Mouse (Mus musculus) intestine, embryonic 15.5 days (tissue): ENCODE measurements around the gene Olfr311. TPM values are rescaled to one million over a fixed set of nuclear protein-coding genes. Genes with fewer than 3 reads are reported as not detected.
"Not testable (repeated sequence)": the region's sequence is repeated elsewhere in the genome, so short reads cannot be mapped to it uniquely, and the experiment has no call there.

Experiments
- ATAC-seq: fragments of 200-750 bp; cut with Nextera tagmentation; 2 replicates; pipeline ENCODE4 v1.8.0; 2017; ENCODE audit warnings: moderate TSS enrichment, moderate library complexity
- H3K27ac ChIP-seq: fragments of 300-500 bp; sonication (generic); 2 replicates; pipeline ENCODE4 v1.5.1; 2015; ENCODE audit warnings: mild to moderate bottlenecking, inconsistent platforms
- H3K27me3 ChIP-seq: fragments of 300-500 bp; sonication (generic); replicated peaks from 2 replicates; pipeline ENCODE4 v1.6.1; 2015; ENCODE audit warnings: inconsistent platforms
- H3K36me3 ChIP-seq: fragments of 300-500 bp; sonication (generic); 2 replicates; pipeline ENCODE4 v1.6.1; 2015; ENCODE audit warnings: inconsistent platforms
- H3K4me1 ChIP-seq: fragments of 300-500 bp; sonication (generic); replicated peaks from 2 replicates; pipeline ENCODE4 v1.6.1; 2015; ENCODE audit warnings: inconsistent platforms
- H3K4me2 ChIP-seq: fragments of 300-500 bp; sonication (generic); replicated peaks from 2 replicates; pipeline ENCODE4 v1.6.1; 2015; ENCODE audit warnings: mild to moderate bottlenecking, inconsistent platforms
- H3K4me3 ChIP-seq: fragments of 300-500 bp; sonication (generic); replicated peaks from 2 replicates; pipeline ENCODE4 v1.5.1; 2015; ENCODE audit warnings: inconsistent platforms
- H3K9ac ChIP-seq: fragments of 300-500 bp; sonication (generic); 2 replicates; pipeline ENCODE4 v1.6.1; 2015; ENCODE audit warnings: inconsistent platforms
- H3K9me3 ChIP-seq: fragments of 300-500 bp; sonication (generic); 2 replicates; pipeline ENCODE4 v1.6.1; 2016; ENCODE audit warnings: inconsistent platforms
- WGBS: fragments of 180-500 bp; shearing (Covaris S2); methylation state at CpG from one replicate; pipeline ENCODE4 v1.1.7; 2015; 5-methylcytosine and 5-hydroxymethylcytosine counted together
- polyA plus RNA-seq: library from polyadenylated mRNA; unstranded; fragments of >200 nt; fragmentation: Nextera tagmentation; extraction: Ambion mirVana; gene quantifications from 2 replicates; pipeline ENCODE4 v1.2.1, GENCODE M21; 2015

Olfr311 gene
- polyA plus RNA-seq, 1 experiment from 2014 or later: not detected

DNA sequence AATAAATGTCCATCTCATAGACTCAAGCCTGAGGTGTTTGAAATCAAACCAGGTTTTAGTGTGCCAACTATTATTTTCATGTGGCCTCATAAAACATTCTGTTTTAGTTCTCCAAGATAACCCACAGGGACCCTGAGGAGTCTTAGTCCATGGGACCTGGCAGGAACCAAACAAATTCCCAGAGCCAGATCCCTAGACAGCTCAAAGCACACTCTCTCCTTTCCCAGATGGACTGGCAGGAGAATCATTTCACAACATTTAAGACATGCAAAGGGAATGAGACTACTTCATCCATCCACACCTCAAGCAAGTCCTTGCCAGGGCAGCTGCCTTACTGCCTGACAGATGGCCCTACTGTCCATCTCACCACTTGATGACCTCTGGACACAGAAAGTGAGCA, 10.1 kb upstream of the Olfr311 start, which contains the start of gene Olfr312:
Olfr312 (plus strand) TSS at position 301 of the 400 bp plus-strand sequence.
- not testable (repeated sequence) for H3K9ac ChIP-seq, H3K4me3 ChIP-seq, H3K9me3 ChIP-seq, H3K27me3 ChIP-seq, H3K4me1 ChIP-seq, H3K36me3 ChIP-seq, ATAC-seq, H3K4me2 ChIP-seq, H3K27ac ChIP-seq

DNA sequence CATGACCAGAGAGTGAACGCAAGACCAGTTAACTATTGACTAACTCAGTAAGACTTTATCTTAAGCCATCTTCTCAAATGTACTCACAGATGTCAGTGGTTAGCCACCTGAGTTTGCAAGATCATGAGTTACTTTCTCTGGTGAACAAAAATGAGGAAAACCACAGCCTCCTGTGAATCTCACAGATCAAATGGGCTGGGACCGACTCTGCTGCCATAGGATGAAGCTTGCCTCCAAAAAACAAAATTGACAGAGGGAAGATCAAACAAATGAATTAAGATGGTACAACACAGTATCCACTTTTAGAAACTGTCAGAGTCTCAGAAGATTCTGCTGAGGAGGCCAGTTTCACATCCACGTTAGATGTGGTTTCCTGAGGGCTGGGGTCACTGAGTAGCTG, 9.3 kb upstream of the Olfr311 start:
- 84% methylated on average over 3 of the region's 3 CpGs for WGBS
- H3K9me3 ChIP-seq: no peaks in the 10 kb centered on the region
- no peak overlapping the region for H3K27ac ChIP-seq
- H3K27me3 ChIP-seq: no peaks in the 10 kb centered on the region
- no peak overlapping the region for H3K4me3 ChIP-seq
- H3K9ac ChIP-seq: no peak overlapping the region
- no peaks in the 10 kb centered on the region for H3K36me3 ChIP-seq
- H3K4me2 ChIP-seq: no peak overlapping the region
- no peaks in the 10 kb centered on the region for H3K4me1 ChIP-seq
- ATAC-seq: no peak

DNA sequence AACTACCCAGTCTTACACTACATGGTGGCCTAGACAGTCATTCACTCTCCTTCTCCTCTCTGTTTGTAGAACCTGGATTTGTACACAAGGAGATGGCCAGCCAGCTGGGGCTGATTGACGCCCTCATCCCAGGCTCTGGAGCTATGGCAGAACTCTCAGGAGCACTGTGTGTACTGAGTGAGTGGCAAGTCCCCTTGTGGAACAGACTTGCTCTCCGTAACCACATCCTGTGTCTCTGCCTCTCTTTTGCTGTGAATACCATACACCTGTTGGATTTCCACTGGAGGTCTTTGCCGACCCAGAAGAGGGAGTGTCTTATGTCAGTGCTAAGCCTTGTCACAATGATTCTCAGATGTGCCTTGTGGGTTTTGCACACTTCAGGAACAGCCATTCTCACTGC, 6.5 kb upstream of the Olfr311 start:
- H3K36me3 ChIP-seq, H3K27ac ChIP-seq, H3K9me3 ChIP-seq, H3K4me2 ChIP-seq, H3K4me1 ChIP-seq, H3K4me3 ChIP-seq, ATAC-seq, H3K27me3 ChIP-seq, H3K9ac ChIP-seq: not testable (repeated sequence)
- WGBS: 74% methylated on average over 3 of the region's 3 CpGs

DNA sequence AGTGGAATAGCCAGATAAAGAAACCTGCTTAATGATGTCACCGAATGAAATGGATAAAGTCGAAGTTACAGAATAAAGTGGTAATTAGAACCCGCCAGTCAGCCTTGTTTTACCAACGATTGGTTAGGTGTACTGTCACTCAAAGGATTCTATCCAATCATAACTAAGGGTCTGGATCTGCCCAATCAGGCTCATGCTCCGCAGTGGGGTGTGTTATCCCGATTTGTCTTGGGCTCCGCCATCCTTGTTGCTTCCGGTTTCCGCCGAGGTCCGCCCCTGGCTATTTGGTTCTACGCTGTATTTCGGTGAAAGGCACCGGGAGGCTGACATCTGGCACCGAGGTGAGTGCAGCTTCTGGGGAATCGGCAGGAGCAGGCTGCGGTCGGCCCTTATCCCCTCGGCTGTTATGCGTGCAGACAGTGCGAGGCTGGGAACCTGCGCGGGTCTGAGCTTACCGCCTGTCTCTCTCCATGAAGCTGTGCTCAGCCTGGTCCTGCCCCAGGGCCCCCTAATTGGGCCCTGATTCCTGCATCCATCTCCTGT, 7.9 kb downstream of the Olfr311 start, which contains the start of gene Gm12258:
Gm12258 (plus strand) TSS at position 240 of the 543 bp plus-strand sequence.
- Histone ChIP-seq H3K9ac (peak within 1 kb of the TSS; percentile 88), H3K9me3 (no peaks in the 10 kb centered on the region), H3K4me2 (peak within 1 kb of the TSS; percentile 81), H3K4me1 (peaks cover 4% of the 10 kb centered on the region), H3K27ac (peak within 1 kb of the TSS; percentile 23; the same call in 1 of the 2 replicates), H3K36me3 (0 out of 2 replicates have a peak, but pooled peaks cover 12% of the 10 kb centered on the region), H3K4me3 (peak within 1 kb of the TSS; percentile 85), H3K27me3 (no peaks in the 10 kb centered on the region)
- under 1% methylated on average over 24 of the region's 24 CpGs for WGBS
- peak; percentile 100 for ATAC-seq

DNA sequence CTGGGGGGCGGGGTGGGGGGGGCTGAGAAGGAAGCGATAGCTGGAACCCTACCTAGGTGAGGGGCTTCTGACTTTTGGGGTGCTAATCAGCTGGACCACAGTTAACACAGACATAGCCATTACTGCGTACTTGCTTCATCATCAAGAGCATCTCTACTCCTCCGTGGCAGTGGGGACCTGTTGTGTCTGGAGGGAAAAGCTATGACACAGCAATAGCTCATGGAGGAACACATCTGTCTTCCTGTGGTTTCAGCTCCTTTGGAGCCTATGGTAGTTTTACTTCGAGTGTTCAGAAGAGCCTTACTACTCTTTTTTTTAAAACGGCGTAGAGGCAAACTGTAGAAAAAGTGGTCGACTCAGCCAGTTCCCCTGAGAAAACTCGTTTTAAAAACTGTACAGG, 8.6 kb downstream of the Olfr311 start:
- Histone ChIP-seq H3K4me2 (peak overlapping the region; percentile 81), H3K27ac (no peak overlapping the region), H3K4me3 (peak overlapping the region; percentile 85), H3K9ac (peak overlapping the region; percentile 88), H3K36me3 (0 out of 2 replicates have a peak, but pooled peaks cover 12% of the 10 kb centered on the region), H3K4me1 (peaks cover 4% of the 10 kb centered on the region), H3K9me3 (no peaks in the 10 kb centered on the region), H3K27me3 (no peaks in the 10 kb centered on the region)
- 41% methylated on average over 9 of the region's 9 CpGs for WGBS
- ATAC-seq: 0 out of 2 replicates have a peak, but pooled peaks have one; percentile 10

DNA sequence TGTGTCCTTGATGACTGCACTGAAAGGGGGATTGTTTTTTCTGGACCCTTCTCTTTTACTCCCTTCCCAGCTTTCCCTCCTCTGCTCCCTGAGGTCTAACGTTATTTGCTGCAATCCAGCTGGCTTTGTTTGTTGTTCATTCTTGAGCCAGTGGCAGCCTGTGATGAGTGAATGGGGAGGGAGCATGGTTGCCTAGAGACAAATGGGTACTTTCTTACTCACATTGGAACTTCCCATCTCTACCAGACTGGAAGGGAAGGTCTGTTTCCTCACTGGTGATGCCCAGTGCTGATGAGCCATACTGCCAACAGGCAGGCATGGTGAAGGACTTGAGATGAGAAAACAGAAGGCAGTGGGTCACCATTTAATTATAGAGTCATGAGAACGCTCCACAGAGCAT, 10.7 kb downstream of the Olfr311 start:
- H3K27me3 ChIP-seq: no peaks in the 10 kb centered on the region
- H3K4me1 ChIP-seq: peaks cover 4% of the 10 kb centered on the region
- no peak overlapping the region for H3K4me2 ChIP-seq
- no peak overlapping the region for H3K9ac ChIP-seq
- H3K36me3 ChIP-seq: 0 out of 2 replicates have a peak, but pooled peaks cover 12% of the 10 kb centered on the region
- 63% methylated on average over 2 of the region's 2 CpGs for WGBS
- H3K9me3 ChIP-seq: no peaks in the 10 kb centered on the region
- no peak overlapping the region for H3K27ac ChIP-seq
- no peak overlapping the region for H3K4me3 ChIP-seq
- no peak for ATAC-seq

DNA sequence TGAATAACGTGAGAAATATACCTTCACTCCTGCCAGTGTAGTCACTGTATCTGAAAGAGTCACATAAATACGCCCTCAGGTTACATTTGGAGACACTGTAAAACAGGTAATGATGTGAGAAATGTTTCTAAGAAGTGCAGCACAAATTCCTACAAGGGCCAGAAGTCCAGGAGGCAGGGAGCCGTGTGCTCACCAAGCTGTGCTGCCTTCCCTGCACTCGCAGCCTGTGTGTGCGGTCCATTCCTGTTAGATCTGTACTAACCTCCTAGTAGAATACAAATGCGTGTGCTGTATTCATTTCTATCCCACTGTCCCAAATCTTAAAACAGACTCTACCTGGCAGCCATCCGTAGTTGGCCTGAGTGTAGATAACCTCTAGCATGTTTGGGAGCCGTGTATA, 21.7 kb downstream of the Olfr311 start:
- 96% methylated on average over 8 of the region's 8 CpGs for WGBS
- Histone ChIP-seq H3K4me3 (no peak overlapping the region), H3K36me3 (peaks cover 45% of the 10 kb centered on the region)

DNA sequence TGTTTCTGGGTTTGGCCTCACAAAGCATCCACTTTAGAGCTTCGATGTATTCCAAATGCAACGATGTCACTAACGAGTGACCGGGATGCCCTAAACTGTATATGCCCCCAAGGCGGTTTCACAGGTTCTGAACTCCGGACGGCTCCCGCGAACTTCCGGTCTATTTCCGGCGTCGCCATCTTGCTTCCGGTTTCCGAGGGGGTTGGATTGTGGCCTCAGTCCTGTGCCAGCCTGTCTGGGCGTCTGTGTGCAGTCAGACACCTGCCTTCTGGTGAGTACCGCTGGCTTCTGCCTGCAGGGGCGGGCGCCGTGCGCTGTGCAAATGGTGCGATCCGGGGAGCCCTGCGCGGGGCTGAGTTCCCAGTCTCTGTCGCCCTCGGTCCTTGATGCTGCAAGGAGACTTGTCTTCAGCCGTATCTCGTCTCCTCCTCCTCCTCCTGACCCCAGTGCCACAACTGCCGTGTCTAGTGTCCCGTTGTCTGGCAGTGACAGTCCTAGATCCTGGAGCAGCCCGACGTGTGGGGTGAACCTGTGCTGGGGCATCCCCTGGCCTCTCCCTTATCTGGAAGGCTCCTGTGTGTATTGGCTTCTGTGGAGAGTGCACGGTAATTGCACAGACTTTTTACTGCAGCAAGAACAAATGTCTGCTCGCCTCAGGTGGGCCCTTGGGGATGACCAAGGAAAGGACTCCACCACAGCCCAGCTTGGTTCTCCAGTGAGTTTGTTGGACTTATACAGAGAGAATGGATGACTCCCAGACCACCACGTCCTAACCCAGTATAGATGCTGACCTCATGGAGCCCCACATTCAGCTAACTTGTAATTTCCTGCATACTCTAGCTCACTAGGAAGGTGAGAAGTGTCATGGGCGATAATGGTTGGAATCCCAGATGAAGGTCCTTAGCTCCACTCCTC, 28.2 kb downstream of the Olfr311 start, which contains the start of gene 2810021J22Rik:
2810021J22Rik (plus strand) TSS at position 178 of the 915 bp plus-strand sequence.
- H3K4me1 ChIP-seq: peaks cover 11% of the 10 kb centered on the region; the same call in 1 of the 2 replicates
- H3K9ac ChIP-seq: peak within 1 kb of the TSS; percentile 74
- peak within 1 kb of the TSS; percentile 80 for H3K4me3 ChIP-seq
- H3K4me2 ChIP-seq: peak within 1 kb of the TSS; percentile 74
- H3K36me3 ChIP-seq: no peaks in the 10 kb centered on the region
- no peaks in the 10 kb centered on the region for H3K9me3 ChIP-seq
- peak; percentile 95 for ATAC-seq
- peak within 1 kb of the TSS; percentile 90 for H3K27ac ChIP-seq
- 3% methylated on average over 37 of the region's 37 CpGs for WGBS
- no peaks in the 10 kb centered on the region for H3K27me3 ChIP-seq

More for the DNA sequence above, 21.7 kb downstream of the Olfr311 start:
- Histone ChIP-seq H3K4me1 (no peaks in the 10 kb centered on the region), H3K27ac (no peak overlapping the region), H3K9ac (no peak overlapping the region), H3K27me3 (no peaks in the 10 kb centered on the region), H3K9me3 (no peaks in the 10 kb centered on the region; the same call in 1 of the 2 replicates), H3K4me2 (no peak overlapping the region)
- no peak for ATAC-seq

GRCm38 (mm10) chr11:58867954-58868330, 28.9 kb downstream of the Olfr311 start:
- Histone ChIP-seq H3K9me3 (no peaks in the 10 kb centered on the region), H3K27ac (no peak overlapping the region), H3K4me3 (peak overlapping the region; percentile 80), H3K4me1 (peaks cover 11% of the 10 kb centered on the region; the same call in 1 of the 2 replicates), H3K4me2 (peak overlapping the region; percentile 74), H3K9ac (peak overlapping the region; percentile 74), H3K36me3 (no peaks in the 10 kb centered on the region), H3K27me3 (no peaks in the 10 kb centered on the region)
- 75% methylated on average over 6 of the region's 6 CpGs for WGBS
- ATAC-seq: 0 out of 2 replicates have a peak, but pooled peaks have one; percentile 11

DNA sequence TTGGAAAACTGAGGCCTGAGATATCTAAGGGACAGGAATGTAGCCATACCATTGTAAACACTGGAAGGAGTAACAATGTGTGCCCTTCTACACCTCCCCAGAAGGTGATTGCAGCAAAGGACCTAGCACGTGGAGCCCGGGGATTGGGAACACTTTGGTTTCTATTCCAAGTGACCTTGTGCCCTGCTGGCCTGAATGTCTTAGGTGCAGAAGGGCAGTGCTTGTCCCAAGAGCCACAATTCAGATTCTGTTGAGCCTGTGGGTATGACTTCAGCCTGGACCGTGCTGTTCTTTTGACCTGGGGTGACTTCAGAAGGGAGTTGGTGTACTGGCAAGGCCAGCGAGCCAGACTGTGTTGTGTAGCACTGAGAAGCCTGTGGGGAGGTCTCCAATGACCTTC, 31.9 kb downstream of the Olfr311 start:
- Histone ChIP-seq H3K4me1 (peaks cover 11% of the 10 kb centered on the region; the same call in 1 of the 2 replicates), H3K4me3 (no peak overlapping the region), H3K9me3 (no peaks in the 10 kb centered on the region), H3K4me2 (no peak overlapping the region), H3K27ac (no peak overlapping the region), H3K9ac (no peak overlapping the region), H3K27me3 (no peaks in the 10 kb centered on the region), H3K36me3 (no peaks in the 10 kb centered on the region)
- ATAC-seq: no peak
- 82% methylated on average over 4 of the region's 4 CpGs for WGBS

GRCm38 (mm10) chr11:58883756-58884155, 44.7 kb downstream of the Olfr311 start:
- WGBS: 87% methylated on average over 8 of the region's 8 CpGs
- Histone ChIP-seq H3K4me3 (no peak overlapping the region), H3K9me3 (no peaks in the 10 kb centered on the region), H3K4me2 (no peak overlapping the region), H3K4me1 (no peaks in the 10 kb centered on the region), H3K9ac (no peak overlapping the region), H3K27ac (no peak overlapping the region), H3K27me3 (no peaks in the 10 kb centered on the region), H3K36me3 (peaks cover 17% of the 10 kb centered on the region)
- ATAC-seq: no peak

DNA sequence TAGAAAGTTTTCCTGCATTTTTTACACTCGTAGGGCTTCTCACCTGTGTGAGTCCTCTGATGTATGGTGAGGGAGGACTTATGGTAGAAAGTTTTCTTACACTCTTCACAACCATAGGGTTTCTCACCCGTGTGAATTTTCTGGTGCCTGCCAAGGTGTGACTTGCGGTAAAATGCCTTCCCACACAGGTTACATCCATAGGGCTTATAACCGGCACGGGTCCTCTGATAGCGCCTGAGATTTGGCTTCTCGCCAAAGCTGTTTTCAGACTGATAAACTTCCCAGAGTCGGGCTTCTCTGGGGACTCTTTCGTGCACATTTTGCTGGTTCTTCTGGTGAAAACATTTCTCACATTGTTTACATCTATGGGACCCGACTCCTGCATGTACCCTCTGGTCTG, 51.5 kb downstream of the Olfr311 start:
- WGBS: 85% methylated on average over 10 of the region's 10 CpGs
- Histone ChIP-seq H3K27ac (no peak overlapping the region), H3K4me3 (no peak overlapping the region), H3K9ac (no peak overlapping the region), H3K9me3 (no peaks in the 10 kb centered on the region), H3K36me3 (peaks cover 22% of the 10 kb centered on the region), H3K4me1 (no peaks in the 10 kb centered on the region), H3K4me2 (no peak overlapping the region), H3K27me3 (no peaks in the 10 kb centered on the region)
- ATAC-seq: no peak
